Mouse (Mus musculus): Measurements from ENCODE around the gene Mycbp2. TPM values are rescaled to one million over a fixed set of nuclear protein-coding genes. Genes with fewer than 3 reads are reported as not detected.

Gene Mycbp2
- total RNA-seq, 1 experiment: 16.2 TPM

DNA sequence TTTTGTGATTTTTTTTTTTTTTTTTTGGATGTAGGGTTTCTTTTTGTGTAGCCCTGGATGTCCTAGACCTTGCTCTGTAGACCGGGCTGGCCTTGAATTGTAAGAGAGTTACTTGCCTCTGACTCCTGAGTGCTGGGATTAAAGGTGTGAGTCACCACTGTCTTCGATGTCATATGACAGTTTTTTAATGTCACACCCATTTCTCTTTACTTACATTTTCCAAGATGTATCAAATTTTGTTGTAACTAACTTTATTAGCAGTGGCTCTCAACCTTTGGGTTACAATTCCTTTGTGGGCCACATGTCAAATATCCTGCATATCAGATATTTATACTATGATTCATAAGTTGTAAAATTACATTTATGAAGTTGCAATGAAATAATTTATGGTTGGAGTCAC is 166.5 kb downstream of the Mycbp2 start:
- no peak for TF ChIP-seq ZC3H11A (IDR thresholded peaks at IDR 0.05; ENCODE audit: borderline replicate concordance, low read depth, low read length)
- Histone ChIP-seq H3K4me3 (ENCODE audit: insufficient read depth in 1 of 2, low read depth in 1 of 2, low read length in 2 of 2, poor library complexity in 1 of 2, severe bottlenecking in 1 of 2) (no peak overlapping the region), H3K4me1 (ENCODE audit: control insufficient read depth in 2 of 2, insufficient read depth in 2 of 2, low read length in 2 of 2, poor library complexity in 1 of 2) (no peaks in the 10 kb centered on the region), H3K9ac (ENCODE audit: insufficient read depth, low read depth, low read length, poor library complexity, severe bottlenecking) (no peak overlapping the region), H3K9me3 (ENCODE audit: control insufficient read depth, insufficient read depth, low read depth, low read length) (no peaks in the 10 kb centered on the region), H3K36me3 (ENCODE audit: control insufficient read depth, insufficient read depth, low read length, poor library complexity, severe bottlenecking) (no peaks in the 10 kb centered on the region), H3K27ac (ENCODE audit: insufficient read depth, low read depth, low read length, poor library complexity, severe bottlenecking) (no peak overlapping the region)
- DNase-seq (ENCODE audit: low read depth, low spot score): no peak
- in situ Hi-C loops (cut with MboI; ENCODE audit: low sequenced_read_pairs in 2 of 2, unreplicated experiment in 2 of 2): no loop called here

- no peak for DNase-seq (ENCODE audit: low read depth, low spot score)
- Histone ChIP-seq H3K9me3 (ENCODE audit: control insufficient read depth, insufficient read depth, low read depth, low read length) (no peaks in the 10 kb centered on the region), H3K27ac (ENCODE audit: insufficient read depth, low read depth, low read length, poor library complexity, severe bottlenecking) (no peak overlapping the region), H3K9ac (ENCODE audit: insufficient read depth, low read depth, low read length, poor library complexity, severe bottlenecking) (no peak overlapping the region), H3K4me3 (ENCODE audit: insufficient read depth in 1 of 2, low read depth in 1 of 2, low read length in 2 of 2, poor library complexity in 1 of 2, severe bottlenecking in 1 of 2) (no peak overlapping the region), H3K36me3 (ENCODE audit: control insufficient read depth, insufficient read depth, low read length, poor library complexity, severe bottlenecking) (no peaks in the 10 kb centered on the region), H3K4me1 (ENCODE audit: control insufficient read depth in 2 of 2, insufficient read depth in 2 of 2, low read length in 2 of 2, poor library complexity in 1 of 2) (no peaks in the 10 kb centered on the region)
- no peak for TF ChIP-seq ZC3H11A (IDR thresholded peaks at IDR 0.05; ENCODE audit: borderline replicate concordance, low read depth, low read length)
- no peak for TF ChIP-seq ZNF384 (IDR thresholded peaks at IDR 0.05; ENCODE audit: low read depth, low read length)
- TF ChIP-seq MAFK (IDR thresholded peaks at IDR 0.05; ENCODE audit: insufficient read depth, low read depth, low read length): no peak
- TF ChIP-seq HCFC1 (IDR thresholded peaks at IDR 0.05; ENCODE audit: borderline replicate concordance, insufficient read depth, low read length): no peak
- no peak for TF ChIP-seq CHD2 (IDR thresholded peaks at IDR 0.05; ENCODE audit: low read depth, low read length)
- in situ Hi-C loops (cut with MboI; ENCODE audit: low sequenced_read_pairs in 2 of 2, unreplicated experiment in 2 of 2): no loop called here
Measured at GRCm38 (mm10) chr14:103162923-103163322, 183.7 kb downstream of the Mycbp2 start.

DNA sequence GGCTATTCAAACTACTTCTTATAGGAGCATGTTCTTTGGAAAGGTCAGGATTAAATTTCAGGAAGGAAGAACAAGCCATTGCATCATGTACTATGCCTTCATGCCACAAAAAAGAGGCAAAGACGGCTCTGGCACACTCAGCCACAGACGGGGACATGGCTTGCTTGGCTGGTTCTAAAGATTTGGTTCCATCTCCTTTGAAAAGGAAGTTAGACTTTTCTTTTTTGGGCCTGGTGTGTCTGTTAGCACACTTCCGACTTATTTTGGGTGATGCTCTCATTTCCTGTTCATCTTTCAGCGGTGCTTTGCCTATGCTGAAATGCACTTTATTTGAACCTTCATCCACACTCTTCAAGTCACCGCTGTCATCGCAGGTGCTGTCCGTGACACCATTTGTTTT is 190.9 kb downstream of the Mycbp2 start:
- Histone ChIP-seq H3K9ac (ENCODE audit: insufficient read depth, low read depth, low read length, poor library complexity, severe bottlenecking) (no peak overlapping the region), H3K27ac (ENCODE audit: insufficient read depth, low read depth, low read length, poor library complexity, severe bottlenecking) (no peak overlapping the region), H3K36me3 (ENCODE audit: control insufficient read depth, insufficient read depth, low read length, poor library complexity, severe bottlenecking) (peaks cover 6% of the 10 kb centered on the region), H3K4me3 (ENCODE audit: insufficient read depth in 1 of 2, low read depth in 1 of 2, low read length in 2 of 2, poor library complexity in 1 of 2, severe bottlenecking in 1 of 2) (no peak overlapping the region), H3K9me3 (ENCODE audit: control insufficient read depth, insufficient read depth, low read depth, low read length) (no peaks in the 10 kb centered on the region), H3K4me1 (ENCODE audit: control insufficient read depth in 2 of 2, insufficient read depth in 2 of 2, low read length in 2 of 2, poor library complexity in 1 of 2) (no peaks in the 10 kb centered on the region; a peak in 1 of 4 replicates)
- no peak for TF ChIP-seq ZC3H11A (IDR thresholded peaks at IDR 0.05; ENCODE audit: borderline replicate concordance, low read depth, low read length)
- TF ChIP-seq CHD2 (IDR thresholded peaks at IDR 0.05; ENCODE audit: low read depth, low read length): no peak
- TF ChIP-seq MAFK (IDR thresholded peaks at IDR 0.05; ENCODE audit: insufficient read depth, low read depth, low read length): no peak
- TF ChIP-seq ZNF384 (IDR thresholded peaks at IDR 0.05; ENCODE audit: low read depth, low read length): no peak
- no peak for TF ChIP-seq HCFC1 (IDR thresholded peaks at IDR 0.05; ENCODE audit: borderline replicate concordance, insufficient read depth, low read length)
- in situ Hi-C loops (cut with MboI; ENCODE audit: low sequenced_read_pairs in 2 of 2, unreplicated experiment in 2 of 2): no loop called here
- DNase-seq (ENCODE audit: low read depth, low spot score): no peak

GRCm38 (mm10) chr14:103150139-103150538 is 196.5 kb downstream of the Mycbp2 start:
- Histone ChIP-seq H3K4me3 (ENCODE audit: insufficient read depth in 1 of 2, low read depth in 1 of 2, low read length in 2 of 2, poor library complexity in 1 of 2, severe bottlenecking in 1 of 2) (no peak overlapping the region), H3K27ac (ENCODE audit: insufficient read depth, low read depth, low read length, poor library complexity, severe bottlenecking) (no peak overlapping the region), H3K9ac (ENCODE audit: insufficient read depth, low read depth, low read length, poor library complexity, severe bottlenecking) (no peak overlapping the region; the same call in 1 of the 2 replicates), H3K36me3 (ENCODE audit: control insufficient read depth, insufficient read depth, low read length, poor library complexity, severe bottlenecking) (peaks cover 2% of the 10 kb centered on the region; the same call in 1 of the 2 replicates), H3K9me3 (ENCODE audit: control insufficient read depth, insufficient read depth, low read depth, low read length) (no peaks in the 10 kb centered on the region), H3K4me1 (ENCODE audit: control insufficient read depth in 2 of 2, insufficient read depth in 2 of 2, low read length in 2 of 2, poor library complexity in 1 of 2) (no peaks in the 10 kb centered on the region; a peak in 1 of 4 replicates)
- TF ChIP-seq MAFK (IDR thresholded peaks at IDR 0.05; ENCODE audit: insufficient read depth, low read depth, low read length) (no peak), CHD2 (IDR thresholded peaks at IDR 0.05; ENCODE audit: low read depth, low read length) (no peak), HCFC1 (IDR thresholded peaks at IDR 0.05; ENCODE audit: borderline replicate concordance, insufficient read depth, low read length) (no peak), ZNF384 (IDR thresholded peaks at IDR 0.05; ENCODE audit: low read depth, low read length) (no peak), ZC3H11A (IDR thresholded peaks at IDR 0.05; ENCODE audit: borderline replicate concordance, low read depth, low read length) (no peak)
- DNase-seq (ENCODE audit: low read depth, low spot score): no peak
- in situ Hi-C loops (cut with MboI; ENCODE audit: low sequenced_read_pairs in 2 of 2, unreplicated experiment in 2 of 2): no loop called here

GRCm38 (mm10) chr14:103131991-103132390 is 214.6 kb downstream of the Mycbp2 start:
- peak; percentile 44 for DNase-seq (ENCODE audit: low read depth, low spot score)
- Histone ChIP-seq H3K9me3 (ENCODE audit: control insufficient read depth, insufficient read depth, low read depth, low read length) (no peaks in the 10 kb centered on the region), H3K36me3 (ENCODE audit: control insufficient read depth, insufficient read depth, low read length, poor library complexity, severe bottlenecking) (peaks cover 4% of the 10 kb centered on the region; the same call in 1 of the 2 replicates), H3K27ac (ENCODE audit: insufficient read depth, low read depth, low read length, poor library complexity, severe bottlenecking) (no peak overlapping the region), H3K4me1 (ENCODE audit: control insufficient read depth in 2 of 2, insufficient read depth in 2 of 2, low read length in 2 of 2, poor library complexity in 1 of 2) (no peaks in the 10 kb centered on the region), H3K9ac (ENCODE audit: insufficient read depth, low read depth, low read length, poor library complexity, severe bottlenecking) (no peak overlapping the region), H3K4me3 (ENCODE audit: insufficient read depth in 1 of 2, low read depth in 1 of 2, low read length in 2 of 2, poor library complexity in 1 of 2, severe bottlenecking in 1 of 2) (no peak overlapping the region)
- TF ChIP-seq HCFC1 (IDR thresholded peaks at IDR 0.05; ENCODE audit: borderline replicate concordance, insufficient read depth, low read length): no peak
- peak; percentile 60; the same call in 1 of the 2 replicates for TF ChIP-seq ZC3H11A (IDR thresholded peaks at IDR 0.05; ENCODE audit: borderline replicate concordance, low read depth, low read length)
- in situ Hi-C loops (cut with MboI; ENCODE audit: low sequenced_read_pairs in 2 of 2, unreplicated experiment in 2 of 2): no loop called here
